Mouse (Mus musculus) left cerebral cortex, adult 18-20 months (tissue): Measurements from ENCODE around the gene Tmsb15b2. TPM values are rescaled to one million over a fixed set of nuclear protein-coding genes. Genes with fewer than 3 reads are reported as not detected.

Experiments
- total RNA-seq, 2 experiments: library from RNA; stranded (reverse); gene quantifications; 2 replicates each; pipeline ENCODE4 v1.2.3; 2021

Tmsb15b2 gene
- total RNA-seq, 2 experiments from 2014 or later, result 14.5 to 18.9 TPM

Other genes starting within 250 kb of the Tmsb15b2 start
- gene Morf4l2, start 231.8 kb downstream of the Tmsb15b2 start, total RNA-seq, result 100 to 1,000 TPM; 320 to 331 TPM
- not detected for gene Glra4, start 195.4 kb downstream of the Tmsb15b2 start, total RNA-seq
- gene Plp1, start 152.8 kb downstream of the Tmsb15b2 start, total RNA-seq, result 100 to 1,000 TPM; 310 to 451 TPM
- gene Rab9b, start 106.7 kb downstream of the Tmsb15b2 start, total RNA-seq, result 10 to 100 TPM; 16.4 to 20.9 TPM
- not detected for gene H2bfm, start 48.2 kb downstream of the Tmsb15b2 start, total RNA-seq
- gene Tmsb15l, start 1.4 kb upstream of the Tmsb15b2 start, total RNA-seq, result 1 to 10 TPM; 1.2 to 4.0 TPM
- gene Tmsb15b1, start 1.4 kb upstream of the Tmsb15b2 start, total RNA-seq, result 10 to 100 TPM in 1 of 2 experiments, 1 to 10 TPM in 1; 5.1 to 13.6 TPM
- 100 to 1,000 TPM; 273 to 298 TPM for gene Zcchc18, start 17.7 kb upstream of the Tmsb15b2 start, total RNA-seq
- gene Slc25a53, start 62.8 kb upstream of the Tmsb15b2 start, total RNA-seq, result 10 to 100 TPM; 21.9 to 28.6 TPM
- 10 to 100 TPM; 10.1 to 10.5 TPM for gene Fam199x, start 74.1 kb upstream of the Tmsb15b2 start, total RNA-seq
- gene Esx1, start 146.6 kb upstream of the Tmsb15b2 start, total RNA-seq, result not detected